ENCODE assay signal across 10 mouse cellular contexts in the genomic region with DNA sequence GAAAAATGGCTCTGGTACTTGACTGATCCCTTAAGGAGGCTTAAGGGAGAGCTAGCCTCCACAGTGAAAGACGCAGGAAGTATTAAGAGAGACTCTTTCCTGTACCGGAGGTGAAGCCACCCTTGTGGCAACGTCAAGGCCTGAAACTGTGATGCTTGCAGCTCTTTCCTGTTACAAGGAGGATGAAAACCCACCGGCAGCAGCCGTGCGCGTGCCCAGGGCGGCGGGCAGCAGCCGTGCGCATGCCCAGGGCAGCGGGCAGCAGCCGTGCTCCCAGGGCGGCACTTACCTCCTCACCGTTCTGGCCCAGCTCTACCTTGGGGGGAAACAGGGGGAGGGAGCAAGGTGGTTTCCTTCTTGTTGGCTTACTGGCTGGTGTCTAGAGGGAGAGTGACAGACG. TPM values are rescaled to one million over a fixed set of nuclear protein-coding genes. Genes with fewer than 3 reads are reported as not detected.
DNase-seq lines count a peak whose midpoint lies in the region; ATAC-seq and TF ChIP-seq lines count a peak whose summit lies in the region.
"Had no signal": no experiment of that assay in that cellular context is flagged by ENCODE, and none has a peak within 500 bp of the region (broad histone marks: within the 10 kb centered on the region; RNA-seq: fewer than 3 reads in every experiment).

No protein-coding gene starts in this region.

- H3K27ac ChIP-seq in heart, embryonic 10.5 days: peak overlapping the region; percentile 86
- H3K27ac ChIP-seq in midbrain, embryonic 12.5 days (replicated peaks): 0 out of 2 replicates have a peak overlapping the region, but pooled peaks have one; percentile 25
- H3K27ac ChIP-seq in midbrain, postnatal 0 days (ENCODE audit: low read depth, low read length): no peak overlapping the region
- H3K27ac ChIP-seq in hindbrain, embryonic 16.5 days (ENCODE audit: low read depth, low read length): 0 out of 2 replicates have a peak overlapping the region, but pooled peaks have one; percentile 32
- H3K27ac ChIP-seq in stomach, embryonic 15.5 days: peak overlapping the region; percentile 59; the same call in 1 of the 2 replicates
- H3K27ac ChIP-seq in thymus, adult 2 months (ENCODE audit: control insufficient read depth, insufficient read depth, low read length): no peak overlapping the region
- H3K27ac ChIP-seq: liver, embryonic 12.5 days had no signal

- no peak for DNase-seq in heart, embryonic 10.5 days (ENCODE audit: low spot score)
- DNase-seq in heart, adult 8-10 months (ENCODE audit: low spot score): no peak
- DNase-seq in midbrain, postnatal 0 days (ENCODE audit: low spot score): no peak
- no peak for DNase-seq in thymus, adult 2 months
- no peak for DNase-seq in adrenal gland, postnatal 4 days (ENCODE audit: low spot score in 2 of 2)

- no peaks in the 10 kb centered on the region for H3K9me3 ChIP-seq in heart, embryonic 10.5 days
- H3K9me3 ChIP-seq in midbrain, embryonic 12.5 days: no peaks in the 10 kb centered on the region
- H3K9me3 ChIP-seq in midbrain, postnatal 0 days (ENCODE audit: low read length): no peaks in the 10 kb centered on the region
- H3K9me3 ChIP-seq in hindbrain, embryonic 16.5 days (ENCODE audit: control insufficient read depth, low read length): no peaks in the 10 kb centered on the region
- H3K9me3 ChIP-seq in stomach, embryonic 15.5 days: no peaks in the 10 kb centered on the region
- H3K9me3 ChIP-seq: G1E; liver, embryonic 12.5 days had no signal

- no peak for ATAC-seq in midbrain, embryonic 12.5 days (ENCODE audit: low FRiP score, low read depth)
- ATAC-seq in midbrain, postnatal 0 days (ENCODE audit: low FRiP score): no peak
- no peak for ATAC-seq in hindbrain, embryonic 16.5 days
- ATAC-seq in stomach, embryonic 15.5 days (ENCODE audit: insufficient read depth, low FRiP score, low read depth): no peak
- ATAC-seq: liver, embryonic 12.5 days had no signal

- H3K9ac ChIP-seq in midbrain, embryonic 12.5 days (replicated peaks): no peak overlapping the region
- H3K9ac ChIP-seq in midbrain, postnatal 0 days (replicated peaks; ENCODE audit: low read length, poor library complexity, severe bottlenecking): no peak overlapping the region
- H3K9ac ChIP-seq in hindbrain, embryonic 16.5 days (ENCODE audit: low read depth, low read length): 0 out of 2 replicates have a peak overlapping the region, but pooled peaks have one; percentile 30
- H3K9ac ChIP-seq in stomach, embryonic 15.5 days: no peak overlapping the region
- H3K9ac ChIP-seq: liver, embryonic 12.5 days had no signal

- no peak overlapping the region for H3K4me2 ChIP-seq in midbrain, embryonic 12.5 days (replicated peaks)
- H3K4me2 ChIP-seq in midbrain, postnatal 0 days (ENCODE audit: low read depth, low read length, poor library complexity, severe bottlenecking): no peak overlapping the region
- H3K4me2 ChIP-seq in hindbrain, embryonic 16.5 days (ENCODE audit: low read length): no peak overlapping the region
- no peak overlapping the region for H3K4me2 ChIP-seq in stomach, embryonic 15.5 days
- H3K4me2 ChIP-seq: liver, embryonic 12.5 days had no signal

- no peak for TF ChIP-seq CTCF in midbrain, postnatal 0 days (IDR thresholded peaks at IDR 0.05)
- no peak for TF ChIP-seq CTCF in thymus, adult 2 months (IDR thresholded peaks at IDR 0.05; ENCODE audit: borderline replicate concordance, control insufficient read depth, extremely low read depth, insufficient read depth, low read length, poor library complexity)

- peaks cover 59% of the 10 kb centered on the region for H3K36me3 ChIP-seq in heart, embryonic 10.5 days
- no peaks in the 10 kb centered on the region for H3K36me3 ChIP-seq in midbrain, embryonic 12.5 days
- no peaks in the 10 kb centered on the region for H3K36me3 ChIP-seq in midbrain, postnatal 0 days (ENCODE audit: insufficient read depth, low read length)
- no peaks in the 10 kb centered on the region for H3K36me3 ChIP-seq in hindbrain, embryonic 16.5 days (ENCODE audit: control insufficient read depth, insufficient read depth, low read length)
- no peaks in the 10 kb centered on the region for H3K36me3 ChIP-seq in stomach, embryonic 15.5 days
- H3K36me3 ChIP-seq in thymus, adult 2 months (ENCODE audit: control insufficient read depth, insufficient read depth, low read length): peaks cover 68% of the 10 kb centered on the region

- TF ChIP-seq POLR2A in thymus, adult 2 months (IDR thresholded peaks at IDR 0.05; ENCODE audit: control insufficient read depth, extremely low read depth, insufficient read depth, low read length, poor library complexity): no peak

- no peak overlapping the region for H3K4me3 ChIP-seq in heart, embryonic 10.5 days
- no peak overlapping the region for H3K4me3 ChIP-seq in midbrain, embryonic 12.5 days
- H3K4me3 ChIP-seq in midbrain, postnatal 0 days (ENCODE audit: low read depth, low read length): no peak overlapping the region
- no peak overlapping the region for H3K4me3 ChIP-seq in hindbrain, embryonic 16.5 days (ENCODE audit: low read length)
- no peak overlapping the region for H3K4me3 ChIP-seq in stomach, embryonic 15.5 days (replicated peaks)
- no peak overlapping the region for H3K4me3 ChIP-seq in thymus, adult 2 months (ENCODE audit: control insufficient read depth, insufficient read depth, low read length)
- H3K4me3 ChIP-seq: liver, embryonic 12.5 days had no signal

- H3K4me1 ChIP-seq in heart, embryonic 10.5 days: peaks cover 57% of the 10 kb centered on the region
- peaks cover 14% of the 10 kb centered on the region for H3K4me1 ChIP-seq in midbrain, embryonic 12.5 days
- H3K4me1 ChIP-seq in midbrain, postnatal 0 days (ENCODE audit: insufficient read depth, low read length): no peaks in the 10 kb centered on the region
- peaks cover 3% of the 10 kb centered on the region; the same call in 1 of the 2 replicates for H3K4me1 ChIP-seq in hindbrain, embryonic 16.5 days (ENCODE audit: control insufficient read depth, insufficient read depth, low read depth, low read length)
- H3K4me1 ChIP-seq in stomach, embryonic 15.5 days: no peaks in the 10 kb centered on the region
- H3K4me1 ChIP-seq in thymus, adult 2 months (replicated peaks; ENCODE audit: control insufficient read depth, insufficient read depth, low read length): 0 out of 2 replicates have a peak, but pooled peaks cover 3% of the 10 kb centered on the region

- no peaks in the 10 kb centered on the region for H3K27me3 ChIP-seq in heart, embryonic 10.5 days (ENCODE audit: insufficient read depth, poor library complexity, severe bottlenecking)
- 0 out of 2 replicates have a peak, but pooled peaks cover 10% of the 10 kb centered on the region for H3K27me3 ChIP-seq in midbrain, embryonic 12.5 days
- H3K27me3 ChIP-seq in midbrain, postnatal 0 days (ENCODE audit: insufficient read depth, low read length): no peaks in the 10 kb centered on the region
- H3K27me3 ChIP-seq in hindbrain, embryonic 16.5 days (replicated peaks; ENCODE audit: control insufficient read depth, insufficient read depth, low read length): no peaks in the 10 kb centered on the region
- no peaks in the 10 kb centered on the region for H3K27me3 ChIP-seq in stomach, embryonic 15.5 days (replicated peaks)
- no peaks in the 10 kb centered on the region for H3K27me3 ChIP-seq in thymus, adult 2 months (ENCODE audit: control insufficient read depth, insufficient read depth, low read length)
- H3K27me3 ChIP-seq: liver, embryonic 12.5 days had no signal

- WGBS in heart, embryonic 10.5 days: 68% methylated on average over 16 of the region's 16 CpGs
- WGBS in midbrain, embryonic 12.5 days: 79% methylated on average over 16 of the region's 16 CpGs
- 69% methylated on average over 16 of the region's 16 CpGs for WGBS in midbrain, postnatal 0 days
- WGBS in hindbrain, embryonic 16.5 days: 71% methylated on average over 16 of the region's 16 CpGs
- WGBS in stomach, embryonic 15.5 days: 71% methylated on average over 16 of the region's 16 CpGs
- 91% methylated on average over 16 of the region's 16 CpGs for whole genome bisulfite sequencing in thymus, adult 2 months

RNA-seq across cellular contexts. Expression of gene Mpzl1, which starts 28.9 kb away (rescaled TPM):
- polyA plus RNA-seq in heart, embryonic 10.5 days (2016; fragmentation: Nextera tagmentation; extraction: Ambion mirVana): 138 and 170 TPM in 2 replicates
- 10 to 100 TPM; 12.3 to 13.6 (median 12.4) TPM for total RNA-seq in heart, adult 8-10 months (2022)
- polyA plus RNA-seq in midbrain, embryonic 12.5 days (2016; fragmentation: Nextera tagmentation; extraction: Ambion mirVana): 133 and 139 TPM in 2 replicates
- total RNA-seq in midbrain, postnatal 0 days (2014; rRNA removed): 29.7 and 38.2 TPM in 2 replicates
- 138 and 146 TPM in 2 replicates for polyA plus RNA-seq in midbrain, postnatal 0 days (2015; fragmentation: Nextera tagmentation; extraction: Ambion mirVana)
- 163 and 169 TPM in 2 replicates for polyA plus RNA-seq in hindbrain, embryonic 16.5 days (2015; fragmentation: Nextera tagmentation; extraction: Ambion mirVana)
- polyA plus RNA-seq in stomach, embryonic 15.5 days (2015; fragmentation: Nextera tagmentation; extraction: Ambion mirVana): 159 and 164 TPM in 2 replicates
- polyA plus RNA-seq in thymus, adult 2 months (2012; rRNA removed): 4.6 and 5.9 TPM in 2 replicates
- total RNA-seq in adrenal gland, postnatal 4 days (2021): 10 to 100 TPM; 81.1 to 82.7 TPM

RNA-seq across cellular contexts. Expression of gene Rcsd1, which starts 46.3 kb away (rescaled TPM):
- polyA plus RNA-seq in heart, embryonic 10.5 days (2016; fragmentation: Nextera tagmentation; extraction: Ambion mirVana): 100 and 130 TPM in 2 replicates
- total RNA-seq in heart, adult 8-10 months (2022): 10 to 100 TPM; 64.0 to 99.3 (median 73.2) TPM
- polyA plus RNA-seq in midbrain, embryonic 12.5 days (2016; fragmentation: Nextera tagmentation; extraction: Ambion mirVana): 9.3 and 13.2 TPM in 2 replicates
- total RNA-seq in midbrain, postnatal 0 days (2014; rRNA removed): 7.6 and 7.9 TPM in 2 replicates
- 8.0 and 9.1 TPM in 2 replicates for polyA plus RNA-seq in midbrain, postnatal 0 days (2015; fragmentation: Nextera tagmentation; extraction: Ambion mirVana)
- polyA plus RNA-seq in hindbrain, embryonic 16.5 days (2015; fragmentation: Nextera tagmentation; extraction: Ambion mirVana): 9.5 and 12.5 TPM in 2 replicates
- 42.4 and 43.1 TPM in 2 replicates for polyA plus RNA-seq in stomach, embryonic 15.5 days (2015; fragmentation: Nextera tagmentation; extraction: Ambion mirVana)
- polyA plus RNA-seq in thymus, adult 2 months (2012; rRNA removed): 220 and 249 TPM in 2 replicates
- 10 to 100 TPM; 29.5 to 31.9 TPM for total RNA-seq in adrenal gland, postnatal 4 days (2021)

Comparison
In these comparisons a context has a peak if more than half of its experiments do, and no peak if none do; other contexts are left out.
1. H3K27ac ChIP-seq: peak in heart, embryonic 10.5 days (single experiment), midbrain, embryonic 12.5 days (single experiment), hindbrain, embryonic 16.5 days (single experiment) and stomach, embryonic 15.5 days (single experiment); none in midbrain, postnatal 0 days (single experiment) and thymus, adult 2 months (single experiment).
2. RNA of gene Mpzl1, which starts 28.9 kb away (polyA plus RNA-seq): 138 to 170 TPM in heart, embryonic 10.5 days, 163 to 169 TPM in hindbrain, embryonic 16.5 days, 159 to 164 TPM in stomach, embryonic 15.5 days, 138 to 146 TPM in midbrain, postnatal 0 days and 133 to 139 TPM in midbrain, embryonic 12.5 days; 4.6 to 5.9 TPM in thymus, adult 2 months; every median in the first group is over 10 times any median in the second.